Mouse (Mus musculus): ENCODE data around the gene Mov10.

DNA sequence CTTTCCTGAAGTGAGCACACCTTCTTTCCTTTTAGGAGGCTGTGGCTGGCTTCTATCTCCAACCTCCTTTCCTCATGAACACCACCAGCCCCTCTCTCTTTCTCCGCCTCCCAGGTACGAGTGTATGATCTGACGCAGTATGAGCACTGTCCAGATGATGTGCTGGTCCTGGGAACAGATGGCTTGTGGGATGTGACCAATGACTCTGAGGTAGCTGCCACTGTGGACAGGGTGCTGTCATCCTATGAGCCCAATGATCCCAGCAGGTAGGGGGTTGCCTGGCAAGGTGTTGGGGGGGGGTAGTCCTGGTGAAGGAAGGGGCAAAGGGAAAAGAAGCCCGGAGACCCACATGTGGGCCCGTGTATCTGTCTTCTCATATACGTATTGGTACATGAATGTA lies 33.1 kb downstream of the Mov10 start:
- TF ChIP-seq POLR2A (IDR thresholded peaks at IDR 0.05; ENCODE audit: extremely low read depth, insufficient read depth, low read length), result no peak
- no peak for TF ChIP-seq CTCF (IDR thresholded peaks at IDR 0.05; ENCODE audit: low read depth, low read length)
